Mouse (Mus musculus): Measurements from ENCODE around the gene Rhoq.

DNA sequence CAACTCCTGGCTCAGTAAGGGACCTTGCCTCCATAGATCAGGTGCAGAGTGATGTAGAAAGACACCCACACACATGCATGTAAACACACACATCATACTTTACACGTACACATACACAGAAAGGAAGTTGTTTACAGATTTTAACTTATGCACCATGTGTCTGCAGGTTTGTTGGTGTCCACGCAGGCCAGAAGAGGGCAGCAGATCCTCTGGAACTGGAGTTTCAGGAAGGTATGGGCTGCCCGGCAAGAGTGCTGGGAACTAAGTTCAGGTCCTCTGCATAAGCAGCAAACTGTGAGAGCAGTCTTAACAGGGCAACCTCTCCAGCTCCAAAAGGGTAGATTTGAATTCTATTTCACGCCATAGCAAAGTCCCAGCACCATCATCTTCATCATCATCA lies 47.3 kb upstream of the Rhoq start:
- TF ChIP-seq CTCF (IDR thresholded peaks at IDR 0.05; ENCODE audit: extremely low read depth, insufficient read depth, low read length), result no peak
- TF ChIP-seq POLR2A (IDR thresholded peaks at IDR 0.05; ENCODE audit: extremely low read depth, insufficient read depth, low read length), result no peak

Data from cortical plate, adult 2 months (tissue).